Comparison of ENCODE assay signal across 12 mouse cellular contexts in the genomic region with DNA sequence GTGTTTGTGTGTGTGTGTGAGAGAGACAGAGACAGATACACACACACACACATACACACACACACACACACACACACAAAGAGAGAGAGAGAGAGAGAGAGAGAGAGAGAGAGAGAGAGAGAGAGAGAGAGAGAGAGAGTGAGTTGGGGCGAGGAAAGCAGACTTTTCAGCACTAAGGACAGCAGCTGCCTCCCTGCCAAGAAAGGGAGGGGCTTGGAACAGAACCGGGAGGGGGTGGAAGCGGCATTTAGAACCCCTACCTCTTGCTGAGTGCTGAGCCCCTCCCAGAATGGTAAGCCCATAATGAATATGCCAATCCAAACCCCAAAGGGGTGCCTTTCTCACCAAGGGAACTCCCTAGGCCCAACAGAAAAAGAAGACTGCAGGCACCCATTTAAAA. TPM values are rescaled to one million over a fixed set of nuclear protein-coding genes. Genes with fewer than 3 reads are reported as not detected.
DNase-seq lines count a peak whose midpoint lies in the region; ATAC-seq lines count a peak whose summit lies in the region.
"Had no signal": no experiment of that assay in that cellular context is flagged by ENCODE, and none has a peak within 500 bp of the region (broad histone marks: within the 10 kb centered on the region; RNA-seq: fewer than 3 reads in every experiment).

No protein-coding gene starts in this region.

- no peaks in the 10 kb centered on the region for H3K36me3 ChIP-seq in intestine, embryonic 14.5 days (ENCODE audit: control insufficient read depth, insufficient read depth, low read length)
- H3K36me3 ChIP-seq in intestine, embryonic 16.5 days (ENCODE audit: control insufficient read depth, insufficient read depth, low read length) = peaks cover 7% of the 10 kb centered on the region; the same call in 1 of the 2 replicates
- H3K36me3 ChIP-seq: embryonic facial prominence, embryonic 15.5 days had no signal

- ATAC-seq in intestine, embryonic 14.5 days (replicated peaks; ENCODE audit: low FRiP score, low TSS enrichment, low read depth) = no peak
- ATAC-seq in intestine, embryonic 16.5 days = no peak

- no peaks in the 10 kb centered on the region for H3K4me1 ChIP-seq in intestine, embryonic 14.5 days (replicated peaks; ENCODE audit: control insufficient read depth, insufficient read depth, low read length)
- peaks cover 9% of the 10 kb centered on the region; the same call in 1 of the 2 replicates for H3K4me1 ChIP-seq in intestine, embryonic 16.5 days (ENCODE audit: control insufficient read depth, insufficient read depth, low read length)
- H3K4me1 ChIP-seq: liver, embryonic 13.5 days; stomach, embryonic 15.5 days had no signal

- H3K9me3 ChIP-seq in intestine, embryonic 14.5 days (ENCODE audit: control insufficient read depth, low read length) = no peaks in the 10 kb centered on the region
- no peaks in the 10 kb centered on the region for H3K9me3 ChIP-seq in intestine, embryonic 16.5 days (ENCODE audit: control insufficient read depth, low read length)
- H3K9me3 ChIP-seq: embryonic facial prominence, embryonic 15.5 days; liver, embryonic 13.5 days; stomach, embryonic 15.5 days had no signal

- no peak overlapping the region for H3K27ac ChIP-seq in intestine, embryonic 14.5 days (ENCODE audit: low read depth)
- H3K27ac ChIP-seq in intestine, embryonic 16.5 days (ENCODE audit: low read length) = no peak overlapping the region
- H3K27ac ChIP-seq: embryonic facial prominence, embryonic 15.5 days; heart, adult 2 months; liver, embryonic 13.5 days; neural tube, embryonic 13.5 days; stomach, embryonic 15.5 days had no signal

- WGBS in intestine, embryonic 14.5 days = 0% methylated on average over 3 of the region's 3 CpGs
- 4% methylated on average over 3 of the region's 3 CpGs for WGBS in intestine, embryonic 16.5 days

- DNase-seq in intestine, embryonic 14.5 days (ENCODE audit: low spot score) = peak; percentile 75
- peak; percentile 41 for DNase-seq in 3T3-L1 (ENCODE audit: low read depth, low spot score)
- peak; percentile 33 for DNase-seq in ES-CJ7 (ENCODE audit: low read depth, low spot score)
- peak; percentile 61 for DNase-seq in induced T-regulatory cell, adult 2 months (ENCODE audit: low read depth)
- DNase-seq in layer of hippocampus, postnatal 14 days (ENCODE audit: low spot score in 2 of 2) = no peak
- no peak for DNase-seq in frontal cortex, postnatal 10 days (ENCODE audit: low spot score in 2 of 2)
- DNase-seq: heart, adult 2 months; liver, embryonic 13.5 days had no signal

- no peak overlapping the region for H3K4me2 ChIP-seq in intestine, embryonic 14.5 days (ENCODE audit: low read length)
- no peak overlapping the region for H3K4me2 ChIP-seq in intestine, embryonic 16.5 days (ENCODE audit: low read depth, low read length)
- H3K4me2 ChIP-seq: embryonic facial prominence, embryonic 15.5 days; liver, embryonic 13.5 days; neural tube, embryonic 13.5 days; stomach, embryonic 15.5 days had no signal

- no peaks in the 10 kb centered on the region for H3K27me3 ChIP-seq in intestine, embryonic 14.5 days (replicated peaks; ENCODE audit: control insufficient read depth, insufficient read depth, low read length)
- no peaks in the 10 kb centered on the region for H3K27me3 ChIP-seq in intestine, embryonic 16.5 days (replicated peaks; ENCODE audit: control insufficient read depth, insufficient read depth, low read length)
- H3K27me3 ChIP-seq: embryonic facial prominence, embryonic 15.5 days; liver, embryonic 13.5 days; neural tube, embryonic 13.5 days; stomach, embryonic 15.5 days had no signal

- no peak overlapping the region for H3K4me3 ChIP-seq in intestine, embryonic 14.5 days (ENCODE audit: low read depth, low read length)
- no peak overlapping the region for H3K4me3 ChIP-seq in intestine, embryonic 16.5 days (ENCODE audit: low read length)
- H3K4me3 ChIP-seq: embryonic facial prominence, embryonic 15.5 days; heart, adult 2 months; liver, embryonic 13.5 days; neural tube, embryonic 13.5 days; stomach, embryonic 15.5 days had no signal

- H3K9ac ChIP-seq in intestine, embryonic 14.5 days (ENCODE audit: low read length) = no peak overlapping the region
- H3K9ac ChIP-seq in intestine, embryonic 16.5 days (ENCODE audit: low read depth, low read length) = no peak overlapping the region
- H3K9ac ChIP-seq: embryonic facial prominence, embryonic 15.5 days; liver, embryonic 13.5 days; neural tube, embryonic 13.5 days; stomach, embryonic 15.5 days had no signal

RNA-seq across cellular contexts. Expression of a gene that starts 49.8 kb away (rescaled TPM):
- polyA plus RNA-seq in intestine, embryonic 14.5 days (2014; fragmentation: Nextera tagmentation; extraction: Ambion mirVana) = 2.9 and 3.4 TPM in 2 replicates
- polyA plus RNA-seq in intestine, embryonic 16.5 days (2015; fragmentation: Nextera tagmentation; extraction: Ambion mirVana) = 5.8 and 6.8 TPM in 2 replicates
- 1,000 to 10,000 TPM in 1 of 2 experiments, 100 to 1,000 TPM in 1; 997 to 1,016 TPM for total RNA-seq in layer of hippocampus, postnatal 14 days (2021)

Comparison
In these comparisons a context has a peak if more than half of its experiments do, and no peak if none do; other contexts are left out.
1. DNase-seq: peak in intestine, embryonic 14.5 days (single experiment), 3T3-L1 (single experiment), ES-CJ7 (single experiment) and induced T-regulatory cell, adult 2 months (single experiment); none in layer of hippocampus, postnatal 14 days (0 of 2) and frontal cortex, postnatal 10 days (0 of 2).